Mouse (Mus musculus): ENCODE results near the gene Gm44790. TPM values are rescaled to one million over a fixed set of nuclear protein-coding genes. Genes with fewer than 3 reads are reported as not detected.
A peak's percentile ranks its signal among the peaks of the same experiment; 100 is the strongest.

Gm44790 gene
- total RNA-seq, 1 experiment: 0.31 TPM

- Histone ChIP-seq H3K4me3 (ENCODE audit: insufficient read depth in 1 of 2, low read depth in 1 of 2, low read length in 2 of 2, poor library complexity in 1 of 2, severe bottlenecking in 1 of 2) (no peak overlapping the region), H3K9me3 (ENCODE audit: control insufficient read depth, insufficient read depth, low read depth, low read length) (no peaks in the 10 kb centered on the region), H3K4me1 (ENCODE audit: control insufficient read depth in 2 of 2, insufficient read depth in 2 of 2, low read length in 2 of 2, poor library complexity in 1 of 2) (peaks cover 5% of the 10 kb centered on the region in 2 experiments; a peak in 1 of 4 replicates), H3K9ac (ENCODE audit: insufficient read depth, low read depth, low read length, poor library complexity, severe bottlenecking) (peak overlapping the region; percentile 17; the same call in 1 of the 2 replicates), H3K27ac (ENCODE audit: insufficient read depth, low read depth, low read length, poor library complexity, severe bottlenecking) (no peak overlapping the region), H3K36me3 (ENCODE audit: control insufficient read depth, insufficient read depth, low read length, poor library complexity, severe bottlenecking) (peaks cover 2% of the 10 kb centered on the region; the same call in 1 of the 2 replicates)
- DNase-seq (ENCODE audit: low read depth, low spot score): no peak
- TF ChIP-seq MAFK (IDR thresholded peaks at IDR 0.05; ENCODE audit: insufficient read depth, low read depth, low read length) (no peak), ZC3H11A (IDR thresholded peaks at IDR 0.05; ENCODE audit: borderline replicate concordance, low read depth, low read length) (no peak), HCFC1 (IDR thresholded peaks at IDR 0.05; ENCODE audit: borderline replicate concordance, insufficient read depth, low read length) (no peak), CHD2 (IDR thresholded peaks at IDR 0.05; ENCODE audit: low read depth, low read length) (no peak), ZNF384 (IDR thresholded peaks at IDR 0.05; ENCODE audit: low read depth, low read length) (no peak)
- in situ Hi-C loops (cut with MboI; ENCODE audit: low sequenced_read_pairs in 2 of 2, unreplicated experiment in 2 of 2): no loop called here
Measured at GRCm38 (mm10) chr6:86474072-86474471, 47.6 kb downstream of the Gm44790 start.

GRCm38 (mm10) chr6:86474646-86475181 is 48.3 kb downstream of the Gm44790 start:
- Histone ChIP-seq H3K36me3 (ENCODE audit: control insufficient read depth, insufficient read depth, low read length, poor library complexity, severe bottlenecking) (peaks cover 1% of the 10 kb centered on the region; the same call in 1 of the 2 replicates), H3K27ac (ENCODE audit: insufficient read depth, low read depth, low read length, poor library complexity, severe bottlenecking) (no peak overlapping the region), H3K9ac (ENCODE audit: insufficient read depth, low read depth, low read length, poor library complexity, severe bottlenecking) (no peak overlapping the region), H3K9me3 (ENCODE audit: control insufficient read depth, insufficient read depth, low read depth, low read length) (no peaks in the 10 kb centered on the region), H3K4me3 (ENCODE audit: insufficient read depth in 1 of 2, low read depth in 1 of 2, low read length in 2 of 2, poor library complexity in 1 of 2, severe bottlenecking in 1 of 2) (no peak overlapping the region), H3K4me1 (ENCODE audit: control insufficient read depth in 2 of 2, insufficient read depth in 2 of 2, low read length in 2 of 2, poor library complexity in 1 of 2) (peaks cover 5% of the 10 kb centered on the region in 2 experiments; a peak in 1 of 4 replicates)
- DNase-seq (ENCODE audit: low read depth, low spot score): no peak
- peak; percentile 85 for TF ChIP-seq MAFK (IDR thresholded peaks at IDR 0.05; ENCODE audit: insufficient read depth, low read depth, low read length)
- TF ChIP-seq CHD2 (IDR thresholded peaks at IDR 0.05; ENCODE audit: low read depth, low read length): no peak
- in situ Hi-C loops (cut with MboI; ENCODE audit: low sequenced_read_pairs in 2 of 2, unreplicated experiment in 2 of 2): no loop called here

- Histone ChIP-seq H3K4me1 (ENCODE audit: control insufficient read depth in 2 of 2, insufficient read depth in 2 of 2, low read length in 2 of 2, poor library complexity in 1 of 2) (peaks cover 5% of the 10 kb centered on the region in 2 experiments; a peak in 1 of 4 replicates), H3K27ac (ENCODE audit: insufficient read depth, low read depth, low read length, poor library complexity, severe bottlenecking) (no peak overlapping the region), H3K36me3 (ENCODE audit: control insufficient read depth, insufficient read depth, low read length, poor library complexity, severe bottlenecking) (no peaks in the 10 kb centered on the region), H3K9ac (ENCODE audit: insufficient read depth, low read depth, low read length, poor library complexity, severe bottlenecking) (no peak overlapping the region), H3K9me3 (ENCODE audit: control insufficient read depth, insufficient read depth, low read depth, low read length) (no peaks in the 10 kb centered on the region), H3K4me3 (ENCODE audit: insufficient read depth in 1 of 2, low read depth in 1 of 2, low read length in 2 of 2, poor library complexity in 1 of 2, severe bottlenecking in 1 of 2) (no peak overlapping the region)
- DNase-seq (ENCODE audit: low read depth, low spot score): no peak
- TF ChIP-seq HCFC1 (IDR thresholded peaks at IDR 0.05; ENCODE audit: borderline replicate concordance, insufficient read depth, low read length): no peak
- no peak for TF ChIP-seq ZNF384 (IDR thresholded peaks at IDR 0.05; ENCODE audit: low read depth, low read length)
- TF ChIP-seq ZC3H11A (IDR thresholded peaks at IDR 0.05; ENCODE audit: borderline replicate concordance, low read depth, low read length): no peak
- TF ChIP-seq CHD2 (IDR thresholded peaks at IDR 0.05; ENCODE audit: low read depth, low read length): no peak
- TF ChIP-seq MAFK (IDR thresholded peaks at IDR 0.05; ENCODE audit: insufficient read depth, low read depth, low read length): no peak
- in situ Hi-C loops (cut with MboI; ENCODE audit: low sequenced_read_pairs in 2 of 2, unreplicated experiment in 2 of 2): no loop called here
Measured at GRCm38 (mm10) chr6:86475462-86476167, 49.2 kb downstream of the Gm44790 start.

- Histone ChIP-seq H3K36me3 (ENCODE audit: control insufficient read depth, insufficient read depth, low read length, poor library complexity, severe bottlenecking) (no peaks in the 10 kb centered on the region), H3K4me1 (ENCODE audit: control insufficient read depth in 2 of 2, insufficient read depth in 2 of 2, low read length in 2 of 2, poor library complexity in 1 of 2) (peaks cover 1 to 2% of the 10 kb centered on the region in 2 experiments; a peak in 1 of 4 replicates), H3K27ac (ENCODE audit: insufficient read depth, low read depth, low read length, poor library complexity, severe bottlenecking) (no peak overlapping the region), H3K4me3 (ENCODE audit: insufficient read depth in 1 of 2, low read depth in 1 of 2, low read length in 2 of 2, poor library complexity in 1 of 2, severe bottlenecking in 1 of 2) (no peak overlapping the region), H3K9me3 (ENCODE audit: control insufficient read depth, insufficient read depth, low read depth, low read length) (no peaks in the 10 kb centered on the region), H3K9ac (ENCODE audit: insufficient read depth, low read depth, low read length, poor library complexity, severe bottlenecking) (no peak overlapping the region)
- in situ Hi-C loops (cut with MboI; ENCODE audit: low sequenced_read_pairs in 2 of 2, unreplicated experiment in 2 of 2): no loop called here
- no peak for TF ChIP-seq CHD2 (IDR thresholded peaks at IDR 0.05; ENCODE audit: low read depth, low read length)
- TF ChIP-seq HCFC1 (IDR thresholded peaks at IDR 0.05; ENCODE audit: borderline replicate concordance, insufficient read depth, low read length): no peak
- no peak for TF ChIP-seq ZC3H11A (IDR thresholded peaks at IDR 0.05; ENCODE audit: borderline replicate concordance, low read depth, low read length)
- no peak for TF ChIP-seq MAFK (IDR thresholded peaks at IDR 0.05; ENCODE audit: insufficient read depth, low read depth, low read length)
- TF ChIP-seq ZNF384 (IDR thresholded peaks at IDR 0.05; ENCODE audit: low read depth, low read length): no peak
- DNase-seq (ENCODE audit: low read depth, low spot score): no peak
Measured at GRCm38 (mm10) chr6:86476931-86477330, 50.5 kb downstream of the Gm44790 start.

All from ES-E14 (cell line).